Mouse (Mus musculus) subcutaneous adipose tissue, adult 2 months (tissue): ENCODE results near the gene Plod3. TPM values are rescaled to one million over a fixed set of nuclear protein-coding genes. Genes with fewer than 3 reads are reported as not detected.

ENCODE experiments used
- polyA plus RNA-seq: library from polyadenylated mRNA; depleted of rRNA; stranded (reverse); fragments of >200 nt; gene quantifications from 2 replicates; pipeline ENCODE4 v1.2.3, GENCODE M21; 2012; ENCODE audit warnings: low replicate concordance; rRNA removed

Plod3 gene
- 127 and 187 TPM in 2 replicates for polyA plus RNA-seq

GRCm38 (mm10) chr5:136986695-136987137 is at the start of gene Plod3:
TSS of gene Plod3 (plus strand) at chr5:136987019.

DNA sequence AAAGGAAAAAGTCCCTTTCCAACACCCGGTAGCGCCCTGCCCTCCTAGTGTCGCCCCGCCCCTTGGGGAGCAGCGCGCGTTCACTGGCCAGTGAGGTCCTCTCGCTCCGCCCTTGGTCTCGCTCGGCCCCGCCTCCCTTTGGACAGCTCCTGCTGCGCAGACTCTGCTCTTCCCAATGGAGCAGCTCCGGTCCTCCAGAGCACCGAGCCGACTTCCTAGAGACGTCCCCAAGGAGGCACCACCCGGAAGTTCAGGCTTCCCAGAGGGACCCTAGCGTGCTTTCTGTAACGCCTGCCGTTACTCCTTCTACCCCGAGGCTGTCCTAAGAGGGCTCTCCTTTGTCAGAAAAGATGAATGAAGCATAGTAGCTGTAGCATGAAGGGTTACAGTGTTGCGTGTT is 33.8 kb upstream of the Plod3 start, which contains the start of gene Fis1:
Gene Fis1 (plus strand): TSS at position 261 of the 400 bp plus-strand sequence.

DNA sequence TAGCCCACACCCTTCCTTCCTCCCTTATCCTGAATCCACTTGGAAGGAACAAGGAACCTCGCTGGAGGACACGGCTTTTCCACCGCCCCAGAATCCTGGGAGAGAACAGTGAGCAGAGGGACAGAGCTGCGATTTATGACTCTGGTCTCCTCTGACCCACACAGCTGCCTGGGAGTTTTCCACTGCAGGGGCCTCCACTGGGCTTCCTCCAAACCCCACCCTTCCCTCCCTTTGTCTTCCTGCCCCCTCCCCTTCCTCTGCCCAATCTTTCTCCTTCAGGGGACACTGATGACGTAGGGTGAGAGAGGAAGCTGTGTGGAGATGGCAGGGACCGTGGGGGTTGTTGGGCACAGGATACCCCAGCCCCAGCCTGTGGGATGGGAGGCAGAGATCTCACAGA is 20.5 kb upstream of the Plod3 start, which contains the start of gene Cldn15:
Gene Cldn15 (plus strand): TSS at position 286 of the 400 bp plus-strand sequence.

DNA sequence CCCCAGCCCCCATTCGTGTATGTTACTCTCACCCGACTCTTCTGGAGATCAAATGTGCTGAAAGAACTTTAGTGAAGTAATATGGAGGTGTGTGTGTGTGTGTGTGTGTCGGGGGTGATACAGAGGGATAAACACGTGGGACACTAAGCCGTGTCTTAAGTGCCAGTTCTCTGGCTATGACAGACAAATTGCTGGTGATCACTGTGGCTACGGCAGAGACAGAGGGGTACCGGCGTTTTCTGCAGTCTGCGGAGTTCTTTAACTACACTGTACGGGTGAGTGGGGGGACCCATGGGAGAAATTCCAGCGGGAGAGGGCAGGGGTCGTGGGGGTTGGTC is 1.1 kb downstream of the Plod3 start, which contains the start of gene Znhit1:
Gene Znhit1 (minus strand): TSS at position 88 of the 338 bp plus-strand sequence.

GRCm38 (mm10) chr5:137026092-137026491 is 39.3 kb downstream of the Plod3 start, which contains the start of gene Vgf:
TSS of gene Vgf (plus strand) at chr5:137026392.

GRCm38 (mm10) chr5:137045402-137046323 is 58.8 kb downstream of the Plod3 start, which contains the start of gene Ap1s1:
TSS of gene Ap1s1 (minus strand) at chr5:137046135.

Other genes starting within 250 kb of the Plod3 start
- gene Col26a1, start 103.8 kb upstream of the Plod3 start, polyA plus RNA-seq = 0.11 and 15.6 TPM in 2 replicates
- 15.5 and 16.2 TPM in 2 replicates for gene Ift22, start 78.9 kb upstream of the Plod3 start, polyA plus RNA-seq
- gene Fis1, start 33.7 kb upstream of the Plod3 start, polyA plus RNA-seq = 179 and 203 TPM in 2 replicates
- 45.3 and 109 TPM in 2 replicates for gene Cldn15, start 20.4 kb upstream of the Plod3 start, polyA plus RNA-seq
- gene Znhit1, start 1.0 kb downstream of the Plod3 start, polyA plus RNA-seq = 86.1 and 90.2 TPM in 2 replicates
- not detected in 2 replicates for gene Vgf, start 39.4 kb downstream of the Plod3 start, polyA plus RNA-seq
- 81.8 and 101 TPM in 2 replicates for gene Ap1s1, start 59.1 kb downstream of the Plod3 start, polyA plus RNA-seq
- gene Serpine1, start 85.2 kb downstream of the Plod3 start, polyA plus RNA-seq = 7.5 and 24.0 TPM in 2 replicates
- 11.1 and 20.5 TPM in 2 replicates for gene Trim56, start 129.2 kb downstream of the Plod3 start, polyA plus RNA-seq
- 0.19 TPM in 1 of 2 replicates, not detected in the other for gene Muc3, start 162.3 kb downstream of the Plod3 start, polyA plus RNA-seq
- gene Muc3a, start 225.4 kb downstream of the Plod3 start, polyA plus RNA-seq = 0.91 and 2.0 TPM in 2 replicates